Mouse (Mus musculus): Measurements from ENCODE around the gene Mettl5. TPM values are rescaled to one million over a fixed set of nuclear protein-coding genes. Genes with fewer than 3 reads are reported as not detected.

Gene Mettl5
- polyA plus RNA-seq, 1 experiment = 13.1 TPM

DNA sequence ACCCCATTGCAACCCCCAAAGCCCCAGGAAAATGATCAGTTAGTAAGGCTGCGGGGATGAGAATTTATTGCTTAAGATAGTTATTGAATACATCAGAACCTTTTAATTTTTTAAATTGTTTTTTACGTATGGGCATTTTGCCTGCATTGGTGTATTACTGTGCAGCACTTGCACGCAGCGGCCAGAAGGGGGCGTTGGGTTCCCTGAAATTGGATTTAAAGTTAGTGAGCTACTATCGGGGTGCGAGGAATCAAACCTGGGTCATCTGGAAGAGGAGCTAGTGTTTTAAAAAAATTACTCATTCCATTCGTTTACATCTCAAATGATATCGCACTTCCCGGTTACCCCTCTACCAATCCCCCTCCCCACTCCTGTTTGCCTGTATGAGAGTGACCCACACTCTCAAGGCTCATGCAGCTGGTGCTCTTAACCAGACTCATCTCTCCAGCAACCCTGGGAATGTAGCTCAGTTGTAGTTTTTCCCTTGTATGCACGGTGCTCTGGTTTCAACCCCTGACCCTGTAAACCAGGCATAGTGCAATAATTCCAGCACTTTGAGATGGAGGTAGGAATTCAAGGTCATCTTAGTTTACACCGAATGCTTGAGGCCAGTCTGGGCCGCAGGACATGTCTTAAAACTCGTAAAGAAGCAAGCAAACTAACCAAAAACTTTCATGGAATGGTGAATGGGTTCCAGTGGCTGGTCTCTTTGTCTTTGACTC lies 10.2 kb upstream of the Mettl5 start:
- Histone ChIP-seq H3K9me3 (ENCODE audit: control insufficient read depth, low read length) (no peaks in the 10 kb centered on the region), H3K4me3 (replicated peaks) (no peak overlapping the region), H3K4me1 (ENCODE audit: control insufficient read depth) (peaks cover 38% of the 10 kb centered on the region), H3K27me3 (ENCODE audit: control insufficient read depth) (no peaks in the 10 kb centered on the region), H3K36me3 (ENCODE audit: control insufficient read depth) (peaks cover 4% of the 10 kb centered on the region)
- TF ChIP-seq TAL1 (IDR thresholded peaks at IDR 0.05; ENCODE audit: low read length) (no peak), GATA1 (IDR thresholded peaks at IDR 0.05; ENCODE audit: low read length) (no peak)

DNA sequence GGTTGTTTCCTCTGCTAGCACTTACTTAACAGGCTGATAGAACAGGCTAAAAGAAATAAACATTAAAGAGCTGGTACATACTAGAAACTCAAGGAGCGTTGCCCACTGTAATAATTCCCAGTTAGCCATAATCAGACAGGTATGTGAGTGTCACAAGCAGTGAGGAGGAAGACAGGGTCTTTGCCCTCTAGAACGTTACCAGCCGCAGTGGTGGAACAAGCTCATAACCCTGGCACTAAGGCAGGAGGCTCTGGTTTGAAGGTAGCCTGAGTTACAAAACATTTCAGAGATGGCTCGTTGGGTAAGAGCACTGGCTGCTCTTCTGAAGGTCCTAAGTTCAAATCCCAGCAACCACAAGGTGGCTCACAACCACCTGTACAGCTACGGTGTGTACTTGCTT lies 8.5 kb upstream of the Mettl5 start:
- Histone ChIP-seq H3K9me3 (ENCODE audit: control insufficient read depth, low read length) (no peaks in the 10 kb centered on the region), H3K27me3 (ENCODE audit: control insufficient read depth) (no peaks in the 10 kb centered on the region), H3K4me1 (ENCODE audit: control insufficient read depth) (peaks cover 35% of the 10 kb centered on the region), H3K36me3 (ENCODE audit: control insufficient read depth) (no peaks in the 10 kb centered on the region), H3K4me3 (replicated peaks) (no peak overlapping the region)
- TF ChIP-seq TAL1 (IDR thresholded peaks at IDR 0.05; ENCODE audit: low read length) (no peak), GATA1 (IDR thresholded peaks at IDR 0.05; ENCODE audit: low read length) (no peak)

DNA sequence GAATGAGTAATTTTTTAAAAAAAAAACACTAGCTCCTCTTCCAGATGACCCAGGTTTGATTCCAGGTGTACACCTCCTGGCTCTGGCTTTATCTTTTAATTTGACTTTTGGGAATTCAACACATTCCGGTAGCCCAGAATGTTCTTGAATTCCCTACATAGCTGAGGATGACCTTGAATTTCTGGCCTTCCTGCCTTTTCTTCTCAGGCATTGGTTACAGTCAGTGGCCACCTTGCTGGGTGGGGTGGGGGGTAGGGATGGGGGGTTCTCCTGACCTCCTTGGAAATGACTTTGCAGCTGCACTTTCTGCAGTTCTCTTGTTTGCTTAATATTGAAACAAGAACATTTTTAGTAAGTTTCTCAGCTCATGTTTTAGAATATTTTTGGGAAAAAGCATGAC lies 7.7 kb upstream of the Mettl5 start:
- Histone ChIP-seq H3K36me3 (ENCODE audit: control insufficient read depth) (no peaks in the 10 kb centered on the region), H3K9me3 (ENCODE audit: control insufficient read depth, low read length) (no peaks in the 10 kb centered on the region)
- no peak for TF ChIP-seq GATA1 (IDR thresholded peaks at IDR 0.05; ENCODE audit: low read length)
- TF ChIP-seq TAL1 (IDR thresholded peaks at IDR 0.05; ENCODE audit: low read length) = no peak

DNA sequence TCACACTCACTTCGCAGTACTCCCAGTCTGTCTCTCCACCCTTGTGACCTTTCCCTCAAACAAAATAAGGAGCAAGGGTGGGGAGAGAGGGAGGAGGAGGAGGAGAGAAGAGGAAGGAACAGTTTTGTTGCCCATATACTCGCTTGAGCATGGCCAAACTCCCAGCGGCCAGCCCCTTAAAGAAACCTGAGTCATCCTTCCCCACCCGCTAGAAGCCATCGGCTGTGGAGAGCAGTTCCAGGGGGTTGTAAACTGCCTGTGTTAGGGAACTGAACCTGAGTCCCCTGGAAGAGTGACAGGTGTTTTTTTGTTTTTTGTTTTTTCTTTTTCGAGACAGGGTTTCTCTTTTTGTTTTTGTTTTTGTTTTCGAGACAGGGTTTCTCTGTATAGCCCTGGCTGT lies 5.4 kb upstream of the Mettl5 start:
- Histone ChIP-seq H3K36me3 (ENCODE audit: control insufficient read depth) (no peaks in the 10 kb centered on the region), H3K9me3 (ENCODE audit: control insufficient read depth, low read length) (no peaks in the 10 kb centered on the region), H3K4me3 (replicated peaks) (no peak overlapping the region), H3K4me1 (ENCODE audit: control insufficient read depth) (peaks cover 16% of the 10 kb centered on the region), H3K27me3 (ENCODE audit: control insufficient read depth) (no peaks in the 10 kb centered on the region)
- TF ChIP-seq GATA1 (IDR thresholded peaks at IDR 0.05; ENCODE audit: low read length) (no peak), TAL1 (IDR thresholded peaks at IDR 0.05; ENCODE audit: low read length) (no peak)

More for the DNA sequence above, 7.7 kb upstream of the Mettl5 start:
- Histone ChIP-seq H3K4me1 (ENCODE audit: control insufficient read depth) (peaks cover 28% of the 10 kb centered on the region), H3K27me3 (ENCODE audit: control insufficient read depth) (no peaks in the 10 kb centered on the region), H3K4me3 (replicated peaks) (no peak overlapping the region)

DNA sequence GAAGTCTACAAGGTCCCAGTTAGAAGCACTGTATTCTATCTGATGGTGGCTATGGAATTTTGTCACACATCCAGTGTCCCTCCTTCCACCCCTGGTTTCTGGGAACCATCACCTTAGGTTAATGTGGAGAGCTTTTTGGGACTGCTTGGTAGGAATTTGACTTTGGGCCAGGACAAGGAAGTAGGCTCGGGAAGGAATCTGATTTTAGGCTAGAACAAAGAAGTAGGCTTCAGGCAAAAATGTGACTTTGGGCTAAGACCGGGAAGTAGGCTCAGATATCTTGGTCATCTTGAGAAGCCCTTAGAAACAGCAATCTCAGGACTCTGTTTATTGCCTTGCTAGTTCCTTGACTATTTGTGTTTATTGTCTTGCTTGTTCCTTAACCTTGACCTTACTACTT lies 3.5 kb upstream of the Mettl5 start:
- no peaks in the 10 kb centered on the region for H3K27me3 ChIP-seq (ENCODE audit: control insufficient read depth)
- H3K4me1 ChIP-seq (ENCODE audit: control insufficient read depth) = peaks cover 25% of the 10 kb centered on the region
- no peaks in the 10 kb centered on the region for H3K9me3 ChIP-seq (ENCODE audit: control insufficient read depth, low read length)
- no peaks in the 10 kb centered on the region for H3K36me3 ChIP-seq (ENCODE audit: control insufficient read depth)
- no peak overlapping the region for H3K4me3 ChIP-seq (replicated peaks)
- TF ChIP-seq TAL1 (IDR thresholded peaks at IDR 0.05; ENCODE audit: low read length) (no peak), GATA1 (IDR thresholded peaks at IDR 0.05; ENCODE audit: low read length) (no peak)

DNA sequence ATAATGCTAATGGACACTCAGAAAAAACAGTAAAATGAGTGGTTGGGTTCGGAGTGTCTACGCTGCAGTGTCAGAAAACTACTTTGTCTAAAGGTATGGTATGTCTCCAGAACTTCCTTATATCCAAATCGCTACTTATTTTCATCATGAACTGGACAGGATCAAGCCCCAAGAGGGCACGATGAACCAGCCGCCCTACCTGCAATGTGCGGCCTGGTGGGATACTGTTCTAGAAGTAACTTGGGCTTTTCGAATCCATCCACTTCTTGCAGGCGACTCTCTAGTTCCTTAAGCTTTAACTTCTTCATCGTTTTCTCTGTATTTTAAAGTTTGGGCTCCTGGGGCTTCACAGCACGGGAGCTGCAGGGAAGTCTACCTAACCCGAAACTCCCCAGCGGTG lies 365 bp downstream of the Mettl5 start:
- H3K4me3 ChIP-seq (replicated peaks) = peak overlapping the region; percentile 89
- H3K36me3 ChIP-seq (ENCODE audit: control insufficient read depth) = peaks cover 6% of the 10 kb centered on the region
- H3K9me3 ChIP-seq (ENCODE audit: control insufficient read depth, low read length) = no peaks in the 10 kb centered on the region
- TF ChIP-seq GATA1 (IDR thresholded peaks at IDR 0.05; ENCODE audit: low read length) (no peak), TAL1 (IDR thresholded peaks at IDR 0.05; ENCODE audit: low read length) (no peak)
- H3K4me1 ChIP-seq (ENCODE audit: control insufficient read depth) = peaks cover 20% of the 10 kb centered on the region
- no peaks in the 10 kb centered on the region for H3K27me3 ChIP-seq (ENCODE audit: control insufficient read depth)

DNA sequence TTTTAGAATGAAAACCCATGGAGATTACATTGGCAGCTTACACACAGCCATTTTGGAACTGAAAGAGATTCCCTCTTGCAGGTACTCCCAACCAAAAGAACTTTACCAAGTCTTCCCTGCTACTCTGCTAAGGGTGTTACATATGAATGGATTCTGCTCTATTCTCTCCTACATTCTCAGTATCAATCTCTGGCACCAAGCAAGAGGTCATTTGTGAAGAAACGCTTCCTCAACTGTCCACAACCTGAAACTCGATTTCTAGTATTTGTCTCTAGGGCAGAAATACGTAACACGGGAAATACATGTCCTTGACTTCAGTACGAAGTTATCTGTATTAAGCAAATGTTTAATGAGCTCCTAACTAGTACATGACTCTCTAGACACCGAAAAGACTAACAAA lies 834 bp downstream of the Mettl5 start:
- peaks cover 9% of the 10 kb centered on the region for H3K36me3 ChIP-seq (ENCODE audit: control insufficient read depth)
- TF ChIP-seq TAL1 (IDR thresholded peaks at IDR 0.05; ENCODE audit: low read length) (no peak), GATA1 (IDR thresholded peaks at IDR 0.05; ENCODE audit: low read length) (no peak)
- no peaks in the 10 kb centered on the region for H3K27me3 ChIP-seq (ENCODE audit: control insufficient read depth)
- H3K4me3 ChIP-seq (replicated peaks) = peak overlapping the region; percentile 89
- no peaks in the 10 kb centered on the region for H3K9me3 ChIP-seq (ENCODE audit: control insufficient read depth, low read length)
- H3K4me1 ChIP-seq (ENCODE audit: control insufficient read depth) = peaks cover 20% of the 10 kb centered on the region

DNA sequence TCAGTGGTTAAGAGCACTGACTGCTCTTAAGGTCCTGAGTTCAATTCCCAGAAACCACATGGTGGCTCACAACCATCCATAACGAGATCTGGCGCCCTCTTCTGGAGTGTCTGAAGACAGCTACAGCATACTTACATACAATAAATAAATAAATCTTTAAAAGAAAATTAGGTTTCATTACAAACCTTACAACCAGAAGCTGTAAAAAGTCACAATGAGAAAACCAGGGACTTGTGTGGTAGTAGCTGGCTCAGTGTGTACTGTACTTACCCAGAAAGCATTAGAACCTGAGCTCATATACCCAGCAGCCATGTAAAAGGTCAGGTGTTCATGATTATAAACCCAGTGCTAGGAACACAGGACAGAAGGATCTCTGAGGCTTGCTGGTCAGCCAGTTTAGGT lies 1.4 kb downstream of the Mettl5 start:
- Histone ChIP-seq H3K4me3 (replicated peaks) (peak overlapping the region; percentile 89), H3K9me3 (ENCODE audit: control insufficient read depth, low read length) (no peaks in the 10 kb centered on the region), H3K36me3 (ENCODE audit: control insufficient read depth) (peaks cover 13% of the 10 kb centered on the region), H3K27me3 (ENCODE audit: control insufficient read depth) (no peaks in the 10 kb centered on the region), H3K4me1 (ENCODE audit: control insufficient read depth) (peaks cover 20% of the 10 kb centered on the region)
- no peak for TF ChIP-seq GATA1 (IDR thresholded peaks at IDR 0.05; ENCODE audit: low read length)
- TF ChIP-seq TAL1 (IDR thresholded peaks at IDR 0.05; ENCODE audit: low read length) = no peak

DNA sequence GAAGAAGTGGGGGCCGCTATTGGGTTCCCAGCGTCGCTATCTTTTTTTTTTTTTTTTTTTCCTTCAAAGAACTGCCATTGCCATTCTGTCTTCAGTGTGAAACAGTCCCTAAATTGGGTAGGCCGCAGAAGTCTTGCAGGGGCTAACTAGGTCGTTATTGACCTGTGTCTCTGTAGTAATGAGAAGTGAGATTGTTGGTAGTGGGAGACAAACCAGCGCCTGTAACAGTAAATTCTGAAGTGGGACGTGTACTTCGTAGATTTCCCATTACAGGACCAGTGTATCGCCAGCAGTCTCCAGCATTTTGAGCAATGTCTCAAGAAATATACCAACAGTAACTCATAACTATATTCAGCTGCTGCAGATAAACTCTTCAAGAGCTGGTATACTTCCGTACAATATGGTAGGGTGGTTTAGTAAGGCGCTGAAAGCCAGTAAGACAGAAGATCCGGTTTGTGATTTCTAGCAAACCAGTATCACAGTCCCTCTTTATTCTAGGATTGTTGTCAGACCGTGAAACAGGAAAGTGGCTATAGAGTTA lies 23.2 kb downstream of the Mettl5 start:
- Histone ChIP-seq H3K9me3 (ENCODE audit: control insufficient read depth, low read length) (no peaks in the 10 kb centered on the region), H3K4me1 (ENCODE audit: control insufficient read depth) (peaks cover 29% of the 10 kb centered on the region), H3K36me3 (ENCODE audit: control insufficient read depth) (peaks cover 36% of the 10 kb centered on the region), H3K27me3 (ENCODE audit: control insufficient read depth) (no peaks in the 10 kb centered on the region), H3K4me3 (replicated peaks) (peak overlapping the region; percentile 97)
- TF ChIP-seq GATA1 (IDR thresholded peaks at IDR 0.05; ENCODE audit: low read length) (no peak), TAL1 (IDR thresholded peaks at IDR 0.05; ENCODE audit: low read length) (no peak)
